Mouse (Mus musculus) retina, adult 2 months (tissue): ENCODE measurements at regions not wholly inside any gene's neighbourhood (a gene's known extent, or its start where the extent isn't known, plus 50 kb on each side); places are given as distances from the start of the nearest gene placed in this dataset.
A peak's percentile ranks its signal among the peaks of the same experiment; 100 is the strongest.

Source experiments
- DNase-seq: peaks from one replicate; pipeline ENCODE4 v3.0.0-alpha.2; 2012; ENCODE audit warnings: low read depth, low spot score

GRCm38 (mm10) chr13:107094487-107094886, 72.6 kb upstream of the Kif2a start:
- no peak for DNase-seq

DNA sequence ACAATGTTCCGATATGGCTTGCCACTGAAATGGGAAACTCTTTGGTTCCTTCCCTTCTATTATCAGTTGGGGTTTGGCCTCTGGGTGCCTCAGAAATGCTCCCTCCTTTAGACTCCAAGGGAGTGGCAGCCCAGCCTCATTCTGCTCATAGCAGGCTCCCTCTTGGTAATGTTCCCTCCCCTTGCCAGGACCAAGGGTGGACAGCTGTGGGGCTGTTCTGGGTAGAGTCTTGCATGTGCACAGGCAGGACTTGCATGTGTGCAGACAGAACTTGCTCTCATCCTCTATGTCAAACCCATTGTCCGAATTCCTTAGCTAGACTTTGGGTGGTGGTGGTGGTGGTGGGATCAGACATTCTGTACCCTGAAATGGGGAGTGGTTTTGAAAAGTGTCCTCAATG, 71.8 kb upstream of the Kif2a start:
- DNase-seq = no peak

DNA sequence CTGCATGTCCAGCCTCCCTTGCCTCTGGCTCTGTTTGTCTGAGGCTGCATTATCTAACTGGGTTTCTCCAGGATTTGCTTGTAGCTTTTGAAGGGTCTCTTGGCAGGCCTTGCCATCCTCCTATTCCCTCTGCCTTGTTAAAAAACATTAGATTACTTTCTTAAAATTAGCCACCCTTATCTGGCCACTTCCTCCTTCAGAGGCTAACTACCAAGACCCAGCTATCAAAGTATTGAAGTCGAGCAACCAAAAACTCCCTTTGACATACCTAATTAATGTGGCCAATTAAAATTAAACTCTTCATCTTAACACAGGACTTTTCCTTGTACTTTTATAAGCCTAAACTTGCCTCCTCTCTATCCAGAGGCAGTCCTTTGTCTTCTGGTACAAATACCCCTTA, 66.3 kb upstream of the Kif2a start:
- DNase-seq = no peak

GRCm38 (mm10) chr13:107087355-107087754, 65.4 kb upstream of the Kif2a start:
- DNase-seq = no peak

- no peak for DNase-seq
These were observed 56.2 kb upstream of the Kif2a start for GRCm38 (mm10) chr13:107078085-107078484.

DNA sequence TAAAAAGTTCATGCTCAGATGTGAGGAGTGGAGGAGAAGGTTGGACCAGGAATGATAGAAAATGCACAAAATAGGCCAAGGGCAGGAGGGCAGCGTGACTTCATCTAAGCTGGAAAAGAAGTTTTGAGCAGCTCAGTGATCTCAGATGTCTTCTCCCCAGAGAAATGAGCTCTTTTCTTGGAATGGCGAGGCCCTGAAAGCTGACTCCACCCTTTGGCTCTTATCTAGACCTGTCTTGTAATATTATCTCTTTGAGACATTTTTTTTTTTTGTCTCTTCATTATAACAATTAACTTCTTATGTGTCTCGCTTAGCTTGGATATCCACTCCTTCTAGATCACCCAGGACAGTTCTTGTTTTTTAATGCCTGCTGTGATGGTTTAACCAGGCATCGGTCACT, 53.0 kb upstream of the Kif2a start:
- DNase-seq = no peak

GRCm38 (mm10) chr13:107073039-107073620, 51.2 kb upstream of the Kif2a start:
- peak; percentile 48 for DNase-seq

DNA sequence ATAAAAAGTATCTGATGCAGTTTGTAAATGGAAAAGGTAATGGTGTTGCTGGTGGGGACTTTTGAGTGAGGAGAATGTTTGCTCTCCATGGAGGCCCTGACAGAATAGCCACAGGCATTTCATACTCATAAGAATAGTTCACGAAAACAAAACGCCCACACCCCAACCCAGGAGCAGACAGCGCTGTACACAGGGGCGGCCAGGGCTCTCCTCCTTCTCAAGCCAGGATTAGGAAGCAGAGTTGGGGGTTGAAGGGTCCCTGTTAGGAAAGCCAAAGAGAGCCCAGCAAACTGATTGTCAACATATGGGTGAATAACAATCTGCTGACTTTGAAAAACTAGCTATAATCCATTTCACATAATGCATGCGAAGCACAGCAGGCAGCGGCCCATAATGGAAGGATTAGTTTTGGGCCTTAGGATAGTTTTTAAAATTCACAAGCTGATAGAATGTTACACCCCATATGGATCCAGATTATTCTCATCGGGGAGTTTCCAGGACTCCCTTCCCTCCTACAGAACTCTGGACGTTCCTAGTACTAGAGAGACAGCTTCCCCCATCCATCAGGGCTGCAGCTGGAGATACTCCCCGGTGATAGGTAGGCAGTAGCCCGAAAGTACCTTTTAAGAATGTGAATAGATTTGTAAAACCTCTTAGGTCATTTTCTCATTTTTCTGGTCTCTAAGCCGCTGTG, 50.6 kb upstream of the Kif2a start:
- peak; percentile 4 for DNase-seq
